Mouse (Mus musculus) midbrain, embryonic 13.5 days (tissue): ENCODE measurements around the gene Fbxl19. TPM values are rescaled to one million over a fixed set of nuclear protein-coding genes. Genes with fewer than 3 reads are reported as not detected.
A peak's percentile ranks its signal among the peaks of the same experiment; 100 is the strongest.
"Not testable (repeated sequence)": the region's sequence is repeated elsewhere in the genome, so short reads cannot be mapped to it uniquely, and the experiment has no call there.

Source experiments
- ATAC-seq: fragments of 200-750 bp; cut with Nextera tagmentation; 2 replicates; pipeline ENCODE4 v1.8.0; 2017; ENCODE audit warnings: mild to moderate bottlenecking, moderate TSS enrichment, moderate library complexity
- H3K27ac ChIP-seq: fragments of 300-500 bp; sonication (generic); 2 replicates; pipeline ENCODE4 v1.5.1; 2015; ENCODE audit warnings: inconsistent platforms, mild to moderate bottlenecking, moderate library complexity
- H3K27me3 ChIP-seq: fragments of 300-500 bp; sonication (generic); 2 replicates; pipeline ENCODE4 v1.6.1; 2015; ENCODE audit warnings: mild to moderate bottlenecking, inconsistent platforms
- H3K36me3 ChIP-seq: fragments of 300-500 bp; sonication (generic); 2 replicates; pipeline ENCODE4 v1.6.1; 2015; ENCODE audit warnings: mild to moderate bottlenecking, inconsistent platforms
- H3K4me1 ChIP-seq: fragments of 300-500 bp; sonication (generic); replicated peaks from 2 replicates; pipeline ENCODE4 v1.6.1; 2015; ENCODE audit warnings: inconsistent platforms
- H3K4me2 ChIP-seq: fragments of 300-500 bp; sonication (generic); replicated peaks from 2 replicates; pipeline ENCODE4 v1.6.1; 2015; ENCODE audit warnings: moderate library complexity, mild to moderate bottlenecking, inconsistent platforms
- H3K4me3 ChIP-seq: fragments of 300-500 bp; sonication (generic); replicated peaks from 2 replicates; pipeline ENCODE4 v1.5.1; 2015; ENCODE audit warnings: mild to moderate bottlenecking, inconsistent platforms
- H3K9ac ChIP-seq: fragments of 300-500 bp; sonication (generic); replicated peaks from 2 replicates; pipeline ENCODE4 v1.6.1; 2015; ENCODE audit warnings: mild to moderate bottlenecking, inconsistent platforms
- H3K9me3 ChIP-seq: fragments of 300-500 bp; sonication (generic); 2 replicates; pipeline ENCODE4 v1.6.1; 2016; ENCODE audit warnings: mild to moderate bottlenecking, inconsistent platforms
- WGBS: fragments of 180-500 bp; shearing (Covaris S2); methylation state at CpG from one replicate; pipeline ENCODE4 v1.1.7; 2015; 5-methylcytosine and 5-hydroxymethylcytosine counted together
- polyA plus RNA-seq: library from polyadenylated mRNA; unstranded; fragments of >200 nt; fragmentation: Nextera tagmentation; extraction: Ambion mirVana; gene quantifications from 2 replicates; pipeline ENCODE4 v1.2.1, GENCODE M21; 2015

The Fbxl19 gene
- polyA plus RNA-seq, 1 experiment from 2014 or later: 11.6 TPM

DNA sequence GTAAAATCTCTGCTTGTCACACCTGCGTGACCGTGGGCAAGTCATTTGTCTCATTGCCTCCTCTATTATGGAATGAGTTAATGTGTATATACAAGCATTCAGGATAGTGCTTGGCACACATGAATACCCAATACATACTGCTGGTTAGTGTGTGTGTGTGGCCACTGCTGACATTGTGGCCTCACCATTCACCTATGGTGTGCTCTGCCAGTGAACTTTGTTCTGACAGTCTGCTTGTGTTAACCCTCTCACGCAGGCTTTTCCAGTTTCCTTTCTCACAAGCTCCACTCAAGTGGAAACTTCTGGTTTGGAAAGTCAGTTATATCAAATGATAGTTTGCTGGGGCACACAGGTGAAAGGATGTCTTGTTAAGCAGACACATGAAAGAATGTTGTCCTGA, 33.3 kb upstream of the Fbxl19 start:
- Histone ChIP-seq H3K4me2 (no peak overlapping the region), H3K9me3 (no peaks in the 10 kb centered on the region), H3K4me3 (no peak overlapping the region), H3K27ac (no peak overlapping the region), H3K36me3 (peaks cover 5% of the 10 kb centered on the region), H3K27me3 (no peaks in the 10 kb centered on the region), H3K9ac (no peak overlapping the region), H3K4me1 (peaks cover 40% of the 10 kb centered on the region)
- no peak for ATAC-seq
- WGBS: 93% methylated on average over 3 of the region's 3 CpGs

DNA sequence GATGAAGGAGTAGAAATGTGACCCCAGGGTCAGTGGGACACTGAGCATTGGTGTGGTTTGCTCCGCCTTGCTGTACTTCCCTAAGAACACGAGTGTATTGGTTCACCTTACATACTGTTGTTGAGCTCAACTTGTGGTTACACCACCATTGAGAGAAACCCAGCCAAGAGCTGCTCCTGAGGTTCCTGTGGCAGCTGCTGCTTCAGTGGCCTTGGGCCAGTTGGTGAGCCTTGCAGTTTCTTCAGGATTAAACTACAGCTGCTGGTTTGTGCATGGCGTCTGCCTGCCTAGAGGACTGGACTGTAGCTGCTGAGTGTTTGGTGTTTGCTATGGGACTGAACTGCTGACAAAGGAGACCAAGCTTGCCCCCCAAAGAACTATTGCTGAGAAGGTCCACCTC, 32.9 kb upstream of the Fbxl19 start:
- Histone ChIP-seq H3K27me3 (no peaks in the 10 kb centered on the region), H3K27ac (no peak overlapping the region), H3K36me3 (peaks cover under 1% of the 10 kb centered on the region; the same call in 1 of the 2 replicates), H3K4me1 (peaks cover 40% of the 10 kb centered on the region), H3K9ac (no peak overlapping the region), H3K9me3 (no peaks in the 10 kb centered on the region), H3K4me3 (no peak overlapping the region), H3K4me2 (no peak overlapping the region)
- 78% methylated on average over 3 of the region's 3 CpGs for WGBS
- ATAC-seq: no peak

DNA sequence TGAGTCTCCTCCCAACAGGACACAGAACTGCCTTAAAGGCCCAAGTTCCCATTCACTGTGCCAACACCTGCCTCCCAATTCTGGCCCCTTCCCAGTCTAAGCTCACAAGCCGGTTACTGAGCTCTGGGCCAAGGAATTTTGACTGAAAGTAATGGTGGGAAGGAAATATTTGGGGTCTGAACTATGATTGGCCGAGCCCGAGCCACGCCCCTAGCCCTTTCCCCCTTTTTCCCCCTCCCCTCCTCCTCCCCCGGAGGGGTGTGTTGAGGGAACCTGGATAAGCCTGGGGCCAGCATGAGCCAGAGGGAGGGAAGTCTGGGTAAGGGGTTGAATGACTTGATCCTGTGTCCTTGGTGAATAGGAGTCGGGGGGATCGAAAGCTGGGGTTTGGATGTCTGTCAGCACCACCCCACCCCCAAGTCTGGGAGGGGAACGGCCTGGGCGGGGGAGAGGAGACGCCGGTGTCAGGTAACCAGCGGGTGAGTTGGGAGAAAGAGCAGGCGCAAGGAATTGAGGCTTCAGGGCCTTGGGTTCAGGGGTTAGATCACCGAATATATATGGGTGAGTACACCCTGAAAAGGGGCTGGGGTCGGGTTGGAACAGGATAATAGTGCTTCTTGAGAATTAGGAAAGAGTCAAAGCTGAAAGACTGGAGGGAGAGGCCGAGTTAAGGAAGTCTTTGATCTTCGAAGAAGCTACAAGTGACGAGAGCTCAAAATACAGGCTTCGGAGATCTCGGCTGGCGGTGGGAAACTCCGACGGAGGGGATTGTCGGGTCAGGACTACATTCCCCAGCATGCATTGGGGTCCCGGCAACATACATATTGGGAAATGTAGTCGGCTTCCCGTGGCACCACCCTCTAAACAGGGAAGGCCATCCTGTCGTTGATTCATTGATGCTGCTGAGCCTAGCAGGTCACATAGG, 31.6 kb upstream of the Fbxl19 start, which contains the start of gene Ctf1:
Gene Ctf1 (plus strand): TSS at position 276 of the 925 bp plus-strand sequence.
- Histone ChIP-seq H3K4me1 (peaks cover 38% of the 10 kb centered on the region), H3K4me2 (peak within 1 kb of the TSS; percentile 55), H3K9ac (no peak within 1 kb of the TSS), H3K27me3 (peaks cover 3% of the 10 kb centered on the region; the same call in 1 of the 2 replicates), H3K4me3 (peak within 1 kb of the TSS; percentile 35), H3K36me3 (no peaks in the 10 kb centered on the region), H3K27ac (peak within 1 kb of the TSS; percentile 78), H3K9me3 (no peaks in the 10 kb centered on the region)
- peak; percentile 64 for ATAC-seq
- WGBS: 1% methylated on average over 28 of the region's 28 CpGs

DNA sequence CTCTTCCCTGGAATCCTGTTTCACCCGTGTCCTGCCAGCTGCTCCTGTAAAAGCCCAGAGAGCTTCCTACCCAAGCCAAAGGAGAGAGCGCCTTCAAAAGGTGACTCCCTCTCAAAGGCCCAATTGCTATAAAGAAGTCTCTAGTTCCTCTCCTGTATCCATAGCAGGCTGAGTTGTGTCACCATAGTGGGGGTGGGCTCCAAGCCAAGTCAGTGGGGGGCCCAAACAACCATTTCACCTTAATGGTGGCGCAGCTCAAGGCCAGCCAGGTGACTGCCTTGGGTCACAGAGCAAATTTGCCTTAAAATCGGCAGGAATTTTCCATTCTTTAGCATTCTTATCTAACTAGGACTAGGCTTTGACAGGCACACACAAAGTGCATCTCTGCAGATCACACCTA, 29.5 kb upstream of the Fbxl19 start:
- ATAC-seq: no peak

DNA sequence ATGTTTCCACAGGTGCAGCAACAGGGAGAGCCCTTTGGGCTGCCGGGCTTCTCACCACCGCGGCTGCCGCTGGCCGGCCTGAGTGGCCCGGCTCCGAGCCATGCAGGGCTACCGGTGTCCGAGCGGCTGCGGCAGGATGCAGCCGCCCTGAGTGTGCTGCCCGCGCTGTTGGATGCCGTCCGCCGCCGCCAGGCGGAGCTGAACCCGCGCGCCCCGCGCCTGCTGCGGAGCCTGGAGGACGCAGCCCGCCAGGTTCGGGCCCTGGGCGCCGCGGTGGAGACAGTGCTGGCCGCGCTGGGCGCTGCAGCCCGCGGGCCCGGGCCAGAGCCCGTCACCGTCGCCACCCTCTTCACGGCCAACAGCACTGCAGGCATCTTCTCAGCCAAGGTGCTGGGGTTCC, 27.4 kb upstream of the Fbxl19 start:
- no peak overlapping the region for H3K27ac ChIP-seq
- ATAC-seq: peak; percentile 65
- WGBS: 1% methylated on average over 34 of the region's 41 CpGs

More for the DNA sequence above, 29.5 kb upstream of the Fbxl19 start:
- no peaks in the 10 kb centered on the region for H3K9me3 ChIP-seq
- no peaks in the 10 kb centered on the region for H3K36me3 ChIP-seq
- WGBS: 92% methylated on average over 4 of the region's 4 CpGs
- no peak overlapping the region for H3K4me2 ChIP-seq
- peaks cover 28% of the 10 kb centered on the region for H3K4me1 ChIP-seq
- no peak overlapping the region for H3K4me3 ChIP-seq
- no peak overlapping the region for H3K27ac ChIP-seq
- peaks cover 3% of the 10 kb centered on the region; the same call in 1 of the 2 replicates for H3K27me3 ChIP-seq
- H3K9ac ChIP-seq: no peak overlapping the region

DNA sequence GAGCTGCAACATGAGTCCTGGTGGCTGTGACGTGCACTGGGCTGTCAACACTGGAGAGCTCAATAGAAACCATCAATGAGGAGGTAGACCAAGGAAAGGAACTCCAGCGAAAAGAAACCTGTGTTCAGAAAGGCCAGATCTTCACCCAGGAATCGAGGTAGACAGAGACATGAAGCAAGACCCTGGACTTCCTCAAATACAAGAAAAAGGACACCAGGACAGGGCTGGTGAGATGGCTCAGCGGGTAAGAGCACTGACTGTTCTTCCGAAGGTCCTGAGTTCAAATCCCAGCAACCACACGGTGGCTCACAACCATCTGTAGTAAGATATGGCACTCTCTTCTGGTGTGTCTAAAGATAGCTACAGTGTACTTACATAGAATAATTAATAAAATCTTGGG, 26.0 kb upstream of the Fbxl19 start:
- Histone ChIP-seq H3K4me3 (no peak overlapping the region), H3K9me3 (no peaks in the 10 kb centered on the region), H3K27ac (no peak overlapping the region), H3K4me2 (no peak overlapping the region), H3K27me3 (peaks cover 3% of the 10 kb centered on the region; the same call in 1 of the 2 replicates), H3K36me3 (no peaks in the 10 kb centered on the region), H3K9ac (no peak overlapping the region), H3K4me1 (peaks cover 16% of the 10 kb centered on the region)
- 85% methylated on average over 6 of the region's 6 CpGs for WGBS
- no peak for ATAC-seq

More for the DNA sequence above, 27.4 kb upstream of the Fbxl19 start:
- H3K4me2 ChIP-seq: peak overlapping the region; percentile 55
- no peaks in the 10 kb centered on the region for H3K36me3 ChIP-seq
- peak overlapping the region; percentile 62 for H3K9ac ChIP-seq
- H3K9me3 ChIP-seq: no peaks in the 10 kb centered on the region
- peak overlapping the region; percentile 33 for H3K4me3 ChIP-seq
- H3K4me1 ChIP-seq: peaks cover 28% of the 10 kb centered on the region
- H3K27me3 ChIP-seq: peaks cover 3% of the 10 kb centered on the region; the same call in 1 of the 2 replicates

DNA sequence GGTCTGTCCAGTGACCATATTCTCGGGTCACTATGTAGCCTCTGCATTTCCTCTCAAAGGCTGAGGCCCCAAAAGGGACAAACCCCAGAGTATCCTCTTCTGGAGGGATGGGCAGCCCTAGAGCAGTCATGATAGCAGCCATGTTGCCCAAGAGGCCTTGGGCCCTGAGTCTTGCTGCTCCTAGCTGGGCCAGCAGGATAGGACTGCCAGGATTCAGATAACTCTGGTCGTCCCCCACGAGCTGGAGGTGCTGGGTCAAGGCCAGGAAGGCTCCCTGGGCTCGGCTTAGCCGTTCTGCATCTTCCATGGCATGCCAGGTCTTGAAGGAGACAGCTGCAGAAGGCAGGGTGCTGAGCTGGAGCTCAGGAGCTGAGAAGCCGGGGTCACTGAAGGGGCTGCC, 25.1 kb upstream of the Fbxl19 start:
- no peak for ATAC-seq
- Histone ChIP-seq H3K4me1 (peaks cover 11% of the 10 kb centered on the region), H3K27ac (no peak overlapping the region), H3K27me3 (peaks cover 3% of the 10 kb centered on the region; the same call in 1 of the 2 replicates), H3K36me3 (no peaks in the 10 kb centered on the region), H3K4me2 (no peak overlapping the region), H3K9ac (no peak overlapping the region), H3K4me3 (no peak overlapping the region), H3K9me3 (no peaks in the 10 kb centered on the region)
- WGBS: 91% methylated on average over 6 of the region's 6 CpGs

DNA sequence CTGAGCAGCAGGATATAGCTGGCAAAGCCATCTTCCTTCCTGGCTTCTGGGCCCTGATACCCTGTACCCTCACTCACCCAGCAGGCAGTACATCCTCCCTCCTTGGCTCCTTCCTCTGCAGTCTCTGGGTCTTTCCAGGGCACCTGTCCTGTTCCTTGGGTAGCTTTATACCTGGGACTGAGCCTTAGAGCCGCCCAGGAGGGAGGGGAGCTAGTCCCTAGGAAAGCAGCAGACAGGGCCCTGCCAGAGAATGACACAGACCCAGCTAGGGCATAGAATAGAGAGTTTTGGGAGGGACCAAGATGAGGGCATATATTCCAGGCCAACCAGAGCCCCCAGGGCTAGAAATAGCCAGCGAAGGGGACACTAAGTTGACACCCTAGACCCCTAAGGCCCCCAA, 18.9 kb upstream of the Fbxl19 start:
- no peak overlapping the region for H3K4me3 ChIP-seq
- no peak for ATAC-seq
- no peaks in the 10 kb centered on the region for H3K36me3 ChIP-seq
- 35% methylated on average over 2 of the region's 2 CpGs for WGBS
- no peaks in the 10 kb centered on the region for H3K9me3 ChIP-seq
- no peak overlapping the region for H3K9ac ChIP-seq
- no peak overlapping the region for H3K4me2 ChIP-seq
- H3K27me3 ChIP-seq: no peaks in the 10 kb centered on the region
- H3K4me1 ChIP-seq: no peaks in the 10 kb centered on the region
- H3K27ac ChIP-seq: no peak overlapping the region

DNA sequence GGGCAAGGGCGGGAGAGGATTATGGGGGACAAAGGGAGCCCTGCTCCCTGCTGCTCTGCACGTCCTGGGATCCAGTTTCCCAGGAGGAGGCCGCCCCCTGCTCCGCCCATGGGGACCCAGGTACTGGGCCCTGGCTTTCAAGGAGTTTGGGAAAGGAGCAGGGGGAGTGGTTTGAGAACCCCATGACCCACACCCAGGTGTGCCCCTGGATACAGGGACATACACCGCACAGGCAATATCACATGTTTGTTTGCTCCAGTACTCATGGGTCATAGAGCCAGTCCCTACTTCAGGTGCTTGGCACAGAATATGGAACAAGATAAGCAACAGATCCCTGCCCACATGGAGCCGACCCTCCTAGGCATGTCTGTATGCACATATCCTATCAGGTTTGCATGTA, 18.4 kb upstream of the Fbxl19 start:
- 39% methylated on average over 6 of the region's 6 CpGs for WGBS
- no peaks in the 10 kb centered on the region for H3K9me3 ChIP-seq
- no peaks in the 10 kb centered on the region for H3K36me3 ChIP-seq
- H3K27ac ChIP-seq: no peak overlapping the region
- no peaks in the 10 kb centered on the region for H3K4me1 ChIP-seq
- no peaks in the 10 kb centered on the region for H3K27me3 ChIP-seq
- no peak overlapping the region for H3K4me2 ChIP-seq
- H3K9ac ChIP-seq: no peak overlapping the region
- no peak for ATAC-seq
- H3K4me3 ChIP-seq: no peak overlapping the region

DNA sequence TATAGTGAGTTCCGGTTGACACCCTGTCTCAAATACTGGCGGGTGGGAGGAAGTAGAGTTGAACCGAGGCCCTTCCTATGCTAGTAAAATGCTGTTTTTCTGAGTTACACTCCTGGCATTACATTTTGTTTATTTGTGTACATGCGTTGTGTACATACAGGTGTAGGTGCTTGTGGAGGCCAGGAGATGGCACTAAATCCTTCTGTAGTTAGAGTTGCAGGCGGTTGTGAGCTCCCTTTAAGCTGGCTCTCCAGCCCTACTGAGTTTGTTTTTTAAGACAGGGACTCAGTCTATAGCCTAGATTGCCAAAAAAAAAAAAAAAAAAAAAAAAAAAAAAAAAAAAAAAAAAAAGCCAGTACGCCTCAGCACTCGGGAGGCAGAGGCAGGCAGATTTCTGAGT, 16.4 kb upstream of the Fbxl19 start:
- no peaks in the 10 kb centered on the region for H3K9me3 ChIP-seq
- H3K27ac ChIP-seq: no peak overlapping the region
- H3K36me3 ChIP-seq: no peaks in the 10 kb centered on the region
- no peaks in the 10 kb centered on the region for H3K4me1 ChIP-seq
- no peak overlapping the region for H3K9ac ChIP-seq
- WGBS: 89% methylated on average over 7 of the region's 7 CpGs
- H3K4me2 ChIP-seq: no peak overlapping the region
- no peaks in the 10 kb centered on the region for H3K27me3 ChIP-seq
- ATAC-seq: no peak
- H3K4me3 ChIP-seq: no peak overlapping the region

DNA sequence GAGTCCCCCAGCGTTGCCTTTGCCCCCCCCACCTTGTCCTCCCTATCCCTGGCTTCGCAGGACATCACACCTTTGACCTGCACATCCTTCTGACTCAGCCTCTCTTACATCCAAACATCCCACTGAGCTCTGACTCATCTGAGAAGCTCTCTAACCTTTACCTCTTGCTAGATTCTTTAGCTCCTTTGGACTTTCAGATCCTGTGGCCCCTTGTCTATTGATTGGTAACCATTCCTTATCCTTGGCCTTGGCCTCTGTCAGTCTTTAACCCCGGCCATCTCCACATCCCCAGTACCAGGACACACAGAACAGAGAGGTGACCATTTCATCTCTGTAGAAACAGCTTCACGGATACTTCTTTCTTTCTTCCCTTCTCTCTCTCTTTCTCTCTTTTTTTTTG, 14.2 kb upstream of the Fbxl19 start:
- Histone ChIP-seq H3K9me3 (no peaks in the 10 kb centered on the region), H3K4me1 (no peaks in the 10 kb centered on the region), H3K4me3 (no peak overlapping the region), H3K27me3 (no peaks in the 10 kb centered on the region), H3K27ac (no peak overlapping the region), H3K4me2 (no peak overlapping the region), H3K36me3 (no peaks in the 10 kb centered on the region), H3K9ac (no peak overlapping the region)
- 78% methylated on average over 4 of the region's 4 CpGs for WGBS
- ATAC-seq: no peak

DNA sequence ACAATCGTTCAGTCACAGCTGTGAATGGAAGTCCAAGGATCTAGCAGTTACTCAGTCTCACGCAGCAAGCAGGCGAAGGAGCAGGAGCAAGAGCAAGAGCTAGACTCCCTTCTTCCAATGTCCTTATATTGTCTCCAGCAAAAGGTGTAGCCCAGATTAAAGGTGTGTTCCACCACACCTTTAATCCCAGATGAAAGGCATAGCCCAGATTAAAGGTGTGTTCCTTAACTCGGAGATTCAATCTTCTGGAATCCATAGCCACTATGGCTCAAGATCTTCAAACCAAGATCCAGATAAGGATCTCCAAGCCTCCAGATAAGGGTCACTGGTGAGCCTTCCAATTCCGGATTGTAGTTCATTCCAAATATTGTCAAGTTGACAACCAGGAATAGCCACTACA, 12.3 kb upstream of the Fbxl19 start, which contains the start of gene Ctf2:
Gene Ctf2 (minus strand): TSS at position 101 of the 400 bp plus-strand sequence.
- H3K27me3 ChIP-seq, H3K9ac ChIP-seq, H3K9me3 ChIP-seq, H3K36me3 ChIP-seq, ATAC-seq, H3K4me1 ChIP-seq, H3K4me2 ChIP-seq, H3K4me3 ChIP-seq, H3K27ac ChIP-seq: not testable (repeated sequence)
- WGBS: 100% methylated on average over 1 of the region's 5 CpGs
